7 mouse cellular contexts compared by ENCODE assay signal in genomic region chr11:3267133-3267532, GRCm38 (mm10). TPM values are rescaled to one million over a fixed set of nuclear protein-coding genes. Genes with fewer than 3 reads are reported as not detected.
DNase-seq lines count a peak whose midpoint lies in the region; ATAC-seq lines count a peak whose summit lies in the region.

No protein-coding gene starts in this region.

- peak overlapping the region; percentile 93 for H3K4me3 ChIP-seq in forebrain, embryonic 13.5 days
- peak overlapping the region; percentile 99 for H3K4me3 ChIP-seq in liver, embryonic 11.5 days (ENCODE audit: low read depth, low read length)

- H3K4me1 ChIP-seq in forebrain, embryonic 13.5 days: peaks cover 29% of the 10 kb centered on the region
- peaks cover 9% of the 10 kb centered on the region for H3K4me1 ChIP-seq in liver, embryonic 11.5 days (replicated peaks; ENCODE audit: control insufficient read depth, insufficient read depth, low read length)

- peak overlapping the region; percentile 94 for H3K27ac ChIP-seq in forebrain, embryonic 13.5 days
- peak overlapping the region; percentile 89; the same call in 1 of the 2 replicates for H3K27ac ChIP-seq in liver, embryonic 11.5 days (ENCODE audit: low read depth, low read length)

- 61% methylated on average over 7 of the region's 7 CpGs for WGBS in forebrain, embryonic 13.5 days
- 42% methylated on average over 7 of the region's 7 CpGs for WGBS in liver, embryonic 11.5 days

- H3K36me3 ChIP-seq in forebrain, embryonic 13.5 days (ENCODE audit: poor library complexity, severe bottlenecking): peaks cover 22% of the 10 kb centered on the region
- peaks cover 14% of the 10 kb centered on the region for H3K36me3 ChIP-seq in liver, embryonic 11.5 days (ENCODE audit: control insufficient read depth, insufficient read depth, low read length)

- H3K9me3 ChIP-seq in forebrain, embryonic 13.5 days (replicated peaks): no peaks in the 10 kb centered on the region
- H3K9me3 ChIP-seq in liver, embryonic 11.5 days (ENCODE audit: control insufficient read depth, low read length): no peaks in the 10 kb centered on the region

- no peak for ATAC-seq in forebrain, embryonic 13.5 days
- ATAC-seq in liver, embryonic 11.5 days (replicated peaks; ENCODE audit: low FRiP score): no peak

- peak; percentile 18 for DNase-seq in thymus, postnatal 14 days
- DNase-seq in thymus, postnatal 25 days: no peak
- DNase-seq in liver, embryonic 11.5 days (ENCODE audit: low spot score): no peak
- DNase-seq in frontal cortex, postnatal 10 days (ENCODE audit: low spot score in 2 of 2): no peak
- DNase-seq in cerebellum, adult 11 months: no peak
- DNase-seq in layer of hippocampus, adult 9-10 months (ENCODE audit: low spot score): no peak

- H3K9ac ChIP-seq in forebrain, embryonic 13.5 days: peak overlapping the region; percentile 99
- H3K9ac ChIP-seq in liver, embryonic 11.5 days (ENCODE audit: low read depth, low read length): peak overlapping the region; percentile 99

- no peaks in the 10 kb centered on the region for H3K27me3 ChIP-seq in forebrain, embryonic 13.5 days
- no peaks in the 10 kb centered on the region for H3K27me3 ChIP-seq in liver, embryonic 11.5 days (replicated peaks; ENCODE audit: control insufficient read depth, insufficient read depth, low read length)

- peak overlapping the region; percentile 86 for H3K4me2 ChIP-seq in forebrain, embryonic 13.5 days
- H3K4me2 ChIP-seq in liver, embryonic 11.5 days: peak overlapping the region; percentile 66

RNA-seq across cellular contexts. Expression of gene Drg1, which starts 0.9 kb away (rescaled TPM):
- 290 and 298 TPM in 2 replicates for polyA plus RNA-seq in forebrain, embryonic 13.5 days (2015; fragmentation: Nextera tagmentation; extraction: Ambion mirVana)
- 249 and 261 TPM in 2 replicates for polyA plus RNA-seq in liver, embryonic 11.5 days (2014; fragmentation: Nextera tagmentation; extraction: Ambion mirVana)

RNA-seq across cellular contexts. Expression of gene Patz1, which starts 21.5 kb away (rescaled TPM):
- polyA plus RNA-seq in forebrain, embryonic 13.5 days (2015; fragmentation: Nextera tagmentation; extraction: Ambion mirVana): 77.6 and 85.1 TPM in 2 replicates
- 42.8 and 44.2 TPM in 2 replicates for polyA plus RNA-seq in liver, embryonic 11.5 days (2014; fragmentation: Nextera tagmentation; extraction: Ambion mirVana)
